Comparison of ENCODE assay signal across 11 mouse cellular contexts in genomic region chr7:58224727-58225126, GRCm38 (mm10).
"Had no signal": no experiment of that assay in that cellular context is flagged by ENCODE, and none has a peak within 500 bp of the region (broad histone marks: within the 10 kb centered on the region; RNA-seq: fewer than 3 reads in every experiment).

No protein-coding gene starts in this region.

- DNase-seq: gastrocnemius, postnatal 25 days; heart, adult 18-20 months; heart, postnatal 10 days; kidney, adult 11 months; kidney, adult 2 months; kidney, adult 9 months; kidney, postnatal 14 days; kidney, postnatal 36 days; layer of hippocampus, adult 9-11 months; layer of hippocampus, postnatal 36 days; left cerebral cortex, postnatal 4 days had no signal
